Mouse (Mus musculus) urinary bladder, postnatal 0 days (tissue): Measurements from ENCODE around the gene Zfp658. TPM values are rescaled to one million over a fixed set of nuclear protein-coding genes. Genes with fewer than 3 reads are reported as not detected.

Experiments used
- polyA plus RNA-seq: library from polyadenylated mRNA; unstranded; fragments of >200 nt; fragmentation: Nextera tagmentation; extraction: Ambion mirVana; gene quantifications from 2 replicates; pipeline ENCODE4 v1.2.1, GENCODE M21; 2015

Zfp658 gene
- polyA plus RNA-seq, result 1.00 and 1.0 TPM in 2 replicates

GRCm38 (mm10) chr7:43562006-43562633, at the start of gene Zfp658:
Zfp658 (plus strand) TSS chr7:43562256.

DNA sequence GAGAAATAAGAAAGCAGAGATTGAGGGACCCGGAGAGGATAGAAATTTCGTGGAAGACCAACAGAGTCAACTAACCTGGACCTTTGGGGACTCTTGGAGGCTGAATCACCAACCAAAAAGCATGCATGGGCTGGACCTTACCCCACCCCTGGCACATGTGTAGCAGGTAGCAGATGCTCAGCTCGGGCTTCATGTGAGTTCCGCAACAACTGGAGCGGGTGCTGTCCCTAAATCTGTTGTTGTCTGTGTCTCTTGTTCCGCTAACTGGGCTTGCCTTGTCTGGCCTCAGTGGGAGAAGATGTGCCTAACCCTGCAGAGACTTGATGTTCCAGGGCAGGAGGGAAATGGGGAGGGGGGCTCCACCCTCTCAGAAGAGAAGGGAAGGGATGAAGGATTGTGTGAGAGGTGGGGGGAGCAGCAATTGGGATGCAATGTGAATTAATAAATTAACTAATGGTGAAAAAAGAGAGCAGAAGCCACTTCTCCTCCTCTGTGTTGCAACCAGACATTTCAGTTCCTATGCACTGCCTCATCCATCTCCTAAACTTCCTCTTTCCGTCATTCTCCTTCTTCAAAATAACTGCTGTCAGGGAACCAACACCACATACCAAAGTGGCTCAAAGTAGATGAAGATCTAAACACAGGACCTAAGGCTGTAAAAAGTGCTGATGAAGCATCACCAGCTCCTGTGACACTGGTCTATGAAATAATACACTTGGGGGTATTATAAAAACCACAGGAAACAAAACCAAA, 17.7 kb upstream of the Zfp658 start, which contains the start of gene Cd33:
TSS of gene Cd33 (minus strand) at position 204 of the 753 bp plus-strand sequence.

GRCm38 (mm10) chr7:43579440-43580171, 17.6 kb downstream of the Zfp658 start, which contains the start of gene Zfp719:
Zfp719 (plus strand) TSS chr7:43579610.

DNA sequence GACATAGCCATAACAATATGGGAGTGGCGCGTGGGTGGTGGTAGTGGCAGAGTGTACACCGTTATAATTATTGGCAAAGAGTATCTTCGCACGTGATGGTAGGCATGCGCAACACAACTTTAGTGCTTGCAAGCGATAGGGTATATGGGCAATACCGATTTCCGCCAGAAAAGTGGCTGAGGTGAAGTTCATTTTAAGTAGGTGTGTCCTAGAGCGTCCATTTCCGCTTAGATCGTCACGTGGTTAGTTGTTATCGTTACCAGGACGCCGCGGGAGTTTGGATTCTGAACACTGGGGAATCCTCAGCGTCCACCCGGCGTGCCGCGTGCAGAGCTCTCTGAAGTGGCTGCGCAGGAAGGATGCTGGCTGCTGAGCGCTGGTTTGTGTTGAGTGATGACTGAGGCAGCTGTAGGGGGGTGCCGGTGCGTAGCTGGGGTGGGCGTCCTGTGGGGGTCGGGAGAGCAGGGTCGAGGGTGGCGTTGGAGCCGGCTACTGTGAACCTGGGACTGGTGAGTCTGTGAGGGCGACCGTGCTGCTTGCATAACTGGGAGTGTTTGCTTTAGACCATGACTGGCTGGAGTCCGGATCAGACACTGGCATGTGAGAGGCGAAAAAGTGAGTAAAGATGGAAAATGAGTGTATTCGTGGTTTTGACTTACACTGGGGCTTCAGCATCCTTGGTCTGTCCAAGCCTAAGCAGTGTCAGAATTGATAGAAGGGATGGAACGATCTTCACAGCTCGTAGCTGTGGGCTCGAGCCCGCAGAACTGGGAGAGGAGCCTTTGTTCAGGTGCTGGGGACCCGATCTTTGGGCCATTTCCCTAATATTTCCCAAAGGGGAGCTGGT, 45.1 kb downstream of the Zfp658 start, which contains the start of gene Zfp819:
TSS of gene Zfp819 (plus strand) at position 274 of the 847 bp plus-strand sequence.

Other genes starting within 250 kb of the Zfp658 start
- gene Zfp715, start 249.0 kb upstream of the Zfp658 start, polyA plus RNA-seq, result 5.1 and 5.7 TPM in 2 replicates
- 0.10 and 0.47 TPM in 2 replicates for gene Siglecf, start 210.9 kb upstream of the Zfp658 start, polyA plus RNA-seq
- 0.25 and 0.34 TPM in 2 replicates for gene Siglecg, start 154.1 kb upstream of the Zfp658 start, polyA plus RNA-seq
- gene Lim2, start 134.6 kb upstream of the Zfp658 start, polyA plus RNA-seq, result not detected in 2 replicates
- 0.75 and 0.80 TPM in 2 replicates for gene Nkg7, start 125.2 kb upstream of the Zfp658 start, polyA plus RNA-seq
- gene Cldnd2, start 121.5 kb upstream of the Zfp658 start, polyA plus RNA-seq, result not detected in 2 replicates
- gene Etfb, start 118.2 kb upstream of the Zfp658 start, polyA plus RNA-seq, result 302 and 307 TPM in 2 replicates
- gene Gm45233, start 118.1 kb upstream of the Zfp658 start, polyA plus RNA-seq, result 0.17 TPM in 1 of 2 replicates, not detected in the other
- gene Vsig10l, start 99.1 kb upstream of the Zfp658 start, polyA plus RNA-seq, result 4.6 and 5.0 TPM in 2 replicates
- 0.11 and 0.19 TPM in 2 replicates for gene Iglon5, start 72.2 kb upstream of the Zfp658 start, polyA plus RNA-seq
- not detected in 2 replicates for gene 4931406B18Rik, start 56.3 kb upstream of the Zfp658 start, polyA plus RNA-seq
- 2.0 and 5.1 TPM in 2 replicates for gene Cd33, start 17.8 kb upstream of the Zfp658 start, polyA plus RNA-seq
- 4.7 and 6.3 TPM in 2 replicates for gene Zfp719, start 17.4 kb downstream of the Zfp658 start, polyA plus RNA-seq
- 0.07 TPM in 1 of 2 replicates, not detected in the other for gene Zfp819, start 44.9 kb downstream of the Zfp658 start, polyA plus RNA-seq
- not detected in 2 replicates for gene Ceacam18, start 72.5 kb downstream of the Zfp658 start, polyA plus RNA-seq
- gene Siglece, start 97.9 kb downstream of the Zfp658 start, polyA plus RNA-seq, result 0.70 and 1.1 TPM in 2 replicates
- gene Ctu1, start 109.8 kb downstream of the Zfp658 start, polyA plus RNA-seq, result 7.5 and 8.4 TPM in 2 replicates
- gene Klk14, start 128.2 kb downstream of the Zfp658 start, polyA plus RNA-seq, result 0.14 TPM in 1 of 2 replicates, not detected in the other
- gene Klk13, start 150.3 kb downstream of the Zfp658 start, polyA plus RNA-seq, result 0.13 and 0.15 TPM in 2 replicates
- gene Klk12, start 206.6 kb downstream of the Zfp658 start, polyA plus RNA-seq, result not detected in 2 replicates
- 0.17 TPM in 1 of 2 replicates, not detected in the other for gene Klk11, start 212.3 kb downstream of the Zfp658 start, polyA plus RNA-seq
- gene Klk10, start 218.8 kb downstream of the Zfp658 start, polyA plus RNA-seq, result 0.91 and 1.4 TPM in 2 replicates
- 0.11 and 0.17 TPM in 2 replicates for gene Klk9, start 229.6 kb downstream of the Zfp658 start, polyA plus RNA-seq
- gene Klk8, start 235.3 kb downstream of the Zfp658 start, polyA plus RNA-seq, result 10.9 and 17.2 TPM in 2 replicates
- not detected in 2 replicates for gene Klk7, start 249.0 kb downstream of the Zfp658 start, polyA plus RNA-seq